Mouse (Mus musculus) heart, embryonic 13.5 days (tissue): Measurements from ENCODE around the gene Inpp4b. TPM values are rescaled to one million over a fixed set of nuclear protein-coding genes. Genes with fewer than 3 reads are reported as not detected.

Experiments used
- ATAC-seq: fragments of 200-750 bp; cut with Nextera tagmentation; 2 replicates; pipeline ENCODE4 v1.8.0; 2017; ENCODE audit warnings: moderate TSS enrichment; ENCODE audit not compliant: insufficient number of reproducible peaks, low FRiP score, low TSS enrichment; ENCODE audit errors: extremely low read depth
- H3K27ac ChIP-seq: fragments of 300-500 bp; sonication (generic); replicated peaks from 2 replicates; pipeline ENCODE4 v1.5.1; 2015; ENCODE audit warnings: moderate library complexity, mild to moderate bottlenecking, inconsistent platforms
- H3K27me3 ChIP-seq: fragments of 300-500 bp; sonication (generic); replicated peaks from 2 replicates; pipeline ENCODE4 v1.6.1; 2015; ENCODE audit warnings: mild to moderate bottlenecking, inconsistent platforms
- H3K36me3 ChIP-seq: fragments of 300-500 bp; sonication (generic); 2 replicates; pipeline ENCODE4 v1.6.1; 2015; ENCODE audit warnings: mild to moderate bottlenecking, inconsistent platforms
- H3K4me1 ChIP-seq: fragments of 300-500 bp; sonication (generic); 2 replicates; pipeline ENCODE4 v1.6.1; 2015; ENCODE audit warnings: inconsistent platforms
- H3K4me2 ChIP-seq: fragments of 300-500 bp; sonication (generic); 2 replicates; pipeline ENCODE4 v1.6.1; 2015; ENCODE audit warnings: inconsistent platforms, mild to moderate bottlenecking, moderate library complexity
- H3K4me3 ChIP-seq: fragments of 300-500 bp; sonication (generic); 2 replicates; pipeline ENCODE4 v1.5.1; 2015; ENCODE audit warnings: moderate library complexity, mild to moderate bottlenecking, inconsistent platforms
- H3K9ac ChIP-seq: fragments of 300-500 bp; sonication (generic); 2 replicates; pipeline ENCODE4 v1.6.1; 2015; ENCODE audit warnings: inconsistent platforms, mild to moderate bottlenecking, moderate library complexity
- H3K9me3 ChIP-seq: fragments of 300-500 bp; sonication (generic); 2 replicates; pipeline ENCODE4 v1.6.1; 2016; ENCODE audit warnings: inconsistent platforms
- WGBS: fragments of 180-500 bp; shearing (Covaris S2); methylation state at CpG from one replicate; pipeline ENCODE4 v1.1.7; 2015; ENCODE audit warnings: mixed read lengths; 5-methylcytosine and 5-hydroxymethylcytosine counted together
- polyA plus RNA-seq: library from polyadenylated mRNA; unstranded; fragments of >200 nt; fragmentation: Nextera tagmentation; extraction: Ambion mirVana; gene quantifications from 2 replicates; pipeline ENCODE4 v1.2.1, GENCODE M21; 2015

Gene Inpp4b
- polyA plus RNA-seq, 1 experiment from 2014 or later: 9.4 TPM

DNA sequence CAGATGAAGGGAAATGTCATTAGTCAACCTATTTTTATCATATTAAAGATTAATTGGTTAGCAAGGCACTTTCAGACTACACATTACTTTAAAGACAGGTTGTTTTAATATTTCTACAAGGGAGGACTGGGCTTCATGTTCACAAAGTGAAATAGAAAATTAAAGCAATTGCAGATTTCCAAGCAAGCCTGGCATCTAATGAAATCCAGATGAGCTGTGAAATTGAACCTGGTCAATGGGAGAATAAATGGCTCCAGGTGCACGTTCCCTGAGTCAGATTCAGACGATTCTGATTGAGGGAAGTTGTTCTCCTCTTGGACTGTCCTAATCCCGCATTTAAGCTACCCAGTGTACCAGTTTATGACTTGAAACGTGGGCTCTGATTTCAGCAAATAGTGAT, 473.2 kb downstream of the Inpp4b start:
- no peak for ATAC-seq

GRCm38 (mm10) chr8:81823121-81823520, 480.8 kb downstream of the Inpp4b start:
- 68% methylated on average over 1 of the region's 1 CpGs for WGBS
- H3K4me2 ChIP-seq: no peak overlapping the region
- H3K4me1 ChIP-seq: no peaks in the 10 kb centered on the region
- H3K9ac ChIP-seq: no peak overlapping the region
- no peak for ATAC-seq
- H3K36me3 ChIP-seq: no peaks in the 10 kb centered on the region
- no peak overlapping the region for H3K27ac ChIP-seq
- H3K27me3 ChIP-seq: no peaks in the 10 kb centered on the region
- H3K4me3 ChIP-seq: no peak overlapping the region
- H3K9me3 ChIP-seq: no peaks in the 10 kb centered on the region

More for the DNA sequence above, 473.2 kb downstream of the Inpp4b start:
- 70% methylated on average over 4 of the region's 4 CpGs for WGBS
- Histone ChIP-seq H3K27me3 (no peaks in the 10 kb centered on the region), H3K9ac (no peak overlapping the region), H3K9me3 (no peaks in the 10 kb centered on the region), H3K36me3 (no peaks in the 10 kb centered on the region), H3K4me1 (peaks cover 8% of the 10 kb centered on the region; the same call in 1 of the 2 replicates), H3K4me2 (no peak overlapping the region), H3K4me3 (no peak overlapping the region), H3K27ac (no peak overlapping the region)

- Histone ChIP-seq H3K9ac (no peak overlapping the region), H3K36me3 (no peaks in the 10 kb centered on the region), H3K27ac (no peak overlapping the region), H3K4me1 (no peaks in the 10 kb centered on the region), H3K27me3 (no peaks in the 10 kb centered on the region), H3K4me3 (no peak overlapping the region), H3K4me2 (no peak overlapping the region), H3K9me3 (no peaks in the 10 kb centered on the region)
- no peak for ATAC-seq
- 15% methylated on average over 2 of the region's 2 CpGs for WGBS
Measured at GRCm38 (mm10) chr8:81824975-81825374, 482.6 kb downstream of the Inpp4b start.

GRCm38 (mm10) chr8:81826406-81826805, 484.1 kb downstream of the Inpp4b start:
- H3K27me3 ChIP-seq: no peaks in the 10 kb centered on the region
- H3K27ac ChIP-seq: no peak overlapping the region
- H3K9ac ChIP-seq: no peak overlapping the region
- no peak for ATAC-seq
- H3K36me3 ChIP-seq: no peaks in the 10 kb centered on the region
- H3K4me3 ChIP-seq: no peak overlapping the region
- WGBS: 53% methylated on average over 2 of the region's 2 CpGs
- H3K9me3 ChIP-seq: no peaks in the 10 kb centered on the region
- H3K4me1 ChIP-seq: no peaks in the 10 kb centered on the region
- no peak overlapping the region for H3K4me2 ChIP-seq

DNA sequence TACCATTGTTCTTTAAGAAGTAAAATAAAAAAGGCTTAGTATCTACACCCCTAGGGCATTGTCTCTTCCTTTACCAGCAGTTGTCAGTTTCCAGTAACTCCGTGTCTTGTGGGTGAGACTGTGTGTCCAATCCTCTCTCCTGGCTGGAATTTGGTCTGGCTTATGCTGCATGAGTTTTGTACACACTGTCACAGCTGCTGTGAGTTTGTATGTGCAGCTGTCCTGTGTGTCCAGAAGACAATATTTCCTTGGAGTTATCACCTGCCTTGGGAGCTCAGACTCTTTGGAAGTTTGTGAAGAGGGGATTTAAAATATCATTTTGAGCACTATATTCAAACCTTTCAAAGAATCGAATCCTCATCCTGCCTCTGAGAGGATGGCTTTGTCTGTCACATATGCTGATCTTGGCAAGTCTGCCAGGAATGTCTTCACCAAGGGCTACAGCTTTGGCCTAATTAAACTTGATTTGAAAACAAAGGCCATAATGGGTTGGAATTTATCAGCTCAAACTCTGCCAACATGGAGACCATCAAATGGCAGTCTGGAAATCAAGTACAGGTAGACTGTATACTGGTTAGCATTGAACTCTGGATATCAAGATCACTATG, 485.1 kb downstream of the Inpp4b start:
- no peak overlapping the region for H3K4me2 ChIP-seq
- no peaks in the 10 kb centered on the region for H3K27me3 ChIP-seq
- no peak overlapping the region for H3K9ac ChIP-seq
- no peaks in the 10 kb centered on the region for H3K9me3 ChIP-seq
- H3K36me3 ChIP-seq: no peaks in the 10 kb centered on the region
- ATAC-seq: no peak
- no peak overlapping the region for H3K27ac ChIP-seq
- H3K4me3 ChIP-seq: no peak overlapping the region
- H3K4me1 ChIP-seq: no peaks in the 10 kb centered on the region
- WGBS: 67% methylated on average over 2 of the region's 2 CpGs

- no peak overlapping the region for H3K4me2 ChIP-seq
- ATAC-seq: no peak
- no peaks in the 10 kb centered on the region for H3K36me3 ChIP-seq
- no peaks in the 10 kb centered on the region for H3K4me1 ChIP-seq
- H3K27ac ChIP-seq: no peak overlapping the region
- H3K4me3 ChIP-seq: no peak overlapping the region
- no peak overlapping the region for H3K9ac ChIP-seq
- H3K9me3 ChIP-seq: no peaks in the 10 kb centered on the region
- no peaks in the 10 kb centered on the region for H3K27me3 ChIP-seq
Measured at GRCm38 (mm10) chr8:81831430-81831829, 489.1 kb downstream of the Inpp4b start.

- Histone ChIP-seq H3K27ac (no peak overlapping the region), H3K27me3 (no peaks in the 10 kb centered on the region), H3K4me2 (no peak overlapping the region), H3K9ac (no peak overlapping the region), H3K36me3 (no peaks in the 10 kb centered on the region), H3K9me3 (no peaks in the 10 kb centered on the region), H3K4me1 (no peaks in the 10 kb centered on the region), H3K4me3 (no peak overlapping the region)
- no peak for ATAC-seq
Measured at GRCm38 (mm10) chr8:81833852-81834251, 491.5 kb downstream of the Inpp4b start.

DNA sequence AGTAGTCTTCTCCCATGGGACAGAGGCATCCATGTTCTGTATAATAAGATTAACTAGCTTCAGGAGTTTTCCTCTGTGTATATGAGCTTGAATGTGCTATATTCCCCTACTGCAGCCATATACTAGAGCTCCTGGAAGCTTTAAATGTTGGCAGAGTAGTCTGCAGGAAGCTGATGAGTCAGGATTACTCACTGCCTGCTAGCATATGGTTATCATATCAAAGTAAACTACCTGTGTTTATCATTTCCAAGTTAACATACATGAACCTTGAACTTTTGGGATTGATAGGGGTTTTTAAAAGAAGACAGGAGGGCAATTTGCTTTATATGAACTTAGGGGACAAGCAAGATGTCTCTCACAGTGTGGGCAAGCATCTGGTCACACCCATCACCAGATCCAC, 498.2 kb downstream of the Inpp4b start:
- no peak for ATAC-seq
- Histone ChIP-seq H3K4me3 (no peak overlapping the region), H3K36me3 (no peaks in the 10 kb centered on the region), H3K4me1 (no peaks in the 10 kb centered on the region), H3K27me3 (no peaks in the 10 kb centered on the region), H3K4me2 (no peak overlapping the region), H3K27ac (no peak overlapping the region), H3K9ac (no peak overlapping the region), H3K9me3 (no peaks in the 10 kb centered on the region)

DNA sequence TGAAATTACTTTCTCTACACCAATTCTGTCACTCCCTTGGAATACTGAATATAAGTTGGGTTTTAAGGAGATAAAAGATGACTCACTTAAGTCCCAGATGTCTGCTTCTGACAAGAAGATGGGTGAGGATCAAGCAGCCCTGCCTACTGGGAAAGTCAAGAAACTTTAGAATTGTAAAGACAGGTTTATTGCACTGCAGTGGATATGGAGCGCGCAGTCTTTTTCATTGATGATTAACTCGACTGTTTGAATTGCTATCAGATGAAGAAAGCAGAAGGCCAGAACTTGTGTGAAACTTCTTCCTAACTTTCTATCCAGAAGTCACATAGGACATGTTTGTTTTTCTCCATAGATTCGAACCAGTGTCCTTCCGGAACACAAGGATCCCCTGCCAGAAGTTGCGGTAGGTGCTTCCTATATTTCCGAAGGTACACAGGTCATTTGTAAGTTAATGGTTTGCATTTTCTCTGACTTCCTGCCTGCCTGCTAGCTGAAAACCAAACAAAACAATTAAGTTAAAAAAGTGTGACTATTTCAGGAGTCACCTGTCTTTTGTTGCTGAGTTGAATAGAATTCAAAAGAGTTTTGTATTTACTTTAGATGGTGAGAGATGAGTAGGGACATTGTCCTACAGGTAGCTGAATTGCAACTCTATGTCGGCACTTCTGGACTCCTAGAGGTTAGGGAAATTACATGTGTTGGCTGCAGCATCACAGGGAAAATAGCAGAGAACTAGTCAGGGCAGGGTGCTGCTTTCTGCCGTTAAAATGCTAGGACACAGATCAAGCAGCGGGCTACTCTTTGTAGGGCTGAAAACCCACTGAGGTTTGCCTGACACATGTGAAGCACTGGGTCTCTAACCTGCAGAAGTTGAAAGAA, 502.0 kb downstream of the Inpp4b start:
- no peaks in the 10 kb centered on the region for H3K9me3 ChIP-seq
- no peak overlapping the region for H3K9ac ChIP-seq
- ATAC-seq: no peak
- H3K4me2 ChIP-seq: no peak overlapping the region
- H3K27me3 ChIP-seq: no peaks in the 10 kb centered on the region
- H3K36me3 ChIP-seq: no peaks in the 10 kb centered on the region
- no peak overlapping the region for H3K4me3 ChIP-seq
- 83% methylated on average over 10 of the region's 10 CpGs for WGBS
- no peak overlapping the region for H3K27ac ChIP-seq
- H3K4me1 ChIP-seq: no peaks in the 10 kb centered on the region

DNA sequence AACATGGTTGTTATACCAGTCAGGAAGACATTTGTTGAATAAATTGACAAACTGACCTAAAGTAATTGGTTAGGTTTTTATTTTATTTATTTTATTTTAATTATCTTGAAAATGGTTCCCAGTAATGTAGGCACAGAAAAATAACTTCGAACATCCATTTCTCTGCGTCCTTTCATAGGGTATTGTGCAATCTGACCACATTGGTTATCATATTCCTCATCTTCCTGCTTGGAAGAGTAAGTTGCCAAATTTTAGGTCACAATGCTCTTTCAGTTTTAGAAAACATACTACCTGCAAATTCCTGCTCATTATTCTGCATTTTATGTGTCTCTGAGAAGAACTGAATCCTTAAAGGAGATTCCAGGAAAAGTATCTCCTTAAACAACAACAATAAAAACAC, 505.6 kb downstream of the Inpp4b start:
- peaks cover under 1% of the 10 kb centered on the region; the same call in 1 of the 2 replicates for H3K4me1 ChIP-seq
- H3K9ac ChIP-seq: no peak overlapping the region
- ATAC-seq: no peak
- no peaks in the 10 kb centered on the region for H3K9me3 ChIP-seq
- WGBS: 89% methylated on average over 2 of the region's 2 CpGs
- no peaks in the 10 kb centered on the region for H3K36me3 ChIP-seq
- H3K27ac ChIP-seq: no peak overlapping the region
- no peak overlapping the region for H3K4me2 ChIP-seq
- H3K4me3 ChIP-seq: no peak overlapping the region
- no peaks in the 10 kb centered on the region for H3K27me3 ChIP-seq

DNA sequence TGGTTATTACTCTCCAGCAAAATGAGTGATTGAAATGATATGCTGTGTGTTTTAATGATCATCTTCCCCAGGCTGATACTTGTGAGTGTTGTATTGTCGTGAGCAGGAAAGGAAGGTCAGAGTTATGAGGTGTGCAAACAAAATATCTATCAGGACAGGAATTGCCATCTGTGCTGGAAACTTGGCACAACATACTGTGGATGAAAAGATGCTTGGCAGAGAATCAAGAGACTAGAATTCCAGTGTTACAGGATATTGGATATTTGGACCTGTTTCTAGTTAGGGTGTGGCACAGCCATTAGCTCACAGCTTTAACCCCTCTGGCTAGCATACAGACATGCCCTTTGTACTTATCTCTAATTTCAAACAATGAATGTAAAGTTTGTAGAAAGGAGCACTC, 507.6 kb downstream of the Inpp4b start:
- Histone ChIP-seq H3K27me3 (no peaks in the 10 kb centered on the region), H3K4me2 (no peak overlapping the region), H3K4me1 (peaks cover 19% of the 10 kb centered on the region), H3K9me3 (no peaks in the 10 kb centered on the region), H3K27ac (no peak overlapping the region), H3K36me3 (no peaks in the 10 kb centered on the region), H3K9ac (no peak overlapping the region), H3K4me3 (no peak overlapping the region)
- ATAC-seq: no peak
- 44% methylated on average over 1 of the region's 1 CpGs for WGBS

GRCm38 (mm10) chr8:81853184-81853583, 510.8 kb downstream of the Inpp4b start:
- H3K9ac ChIP-seq: no peak overlapping the region
- H3K4me2 ChIP-seq: no peak overlapping the region
- no peak overlapping the region for H3K27ac ChIP-seq
- H3K36me3 ChIP-seq: no peaks in the 10 kb centered on the region
- peaks cover 36% of the 10 kb centered on the region for H3K4me1 ChIP-seq
- H3K4me3 ChIP-seq: no peak overlapping the region
- no peaks in the 10 kb centered on the region for H3K27me3 ChIP-seq
- 52% methylated on average over 4 of the region's 4 CpGs for WGBS
- no peaks in the 10 kb centered on the region for H3K9me3 ChIP-seq
- no peak for ATAC-seq
